Mouse (Mus musculus) intestine, embryonic 16.5 days (tissue): ENCODE data around the gene Kcna10. TPM values are rescaled to one million over a fixed set of nuclear protein-coding genes. Genes with fewer than 3 reads are reported as not detected.

Experiments
- ATAC-seq: fragments of 200-750 bp; cut with Nextera tagmentation; 2 replicates; pipeline ENCODE4 v1.8.0; 2017; ENCODE audit warnings: moderate TSS enrichment, moderate library complexity
- H3K27ac ChIP-seq: fragments of 300-500 bp; sonication (generic); 2 replicates; pipeline ENCODE4 v1.5.1; 2014; ENCODE audit warnings: mild to moderate bottlenecking, low read length
- H3K27me3 ChIP-seq: fragments of 300-500 bp; sonication (generic); replicated peaks from 2 replicates; pipeline ENCODE4 v1.6.1; 2014; ENCODE audit warnings: low read length, control low read depth, mixed read lengths; ENCODE audit not compliant: control insufficient read depth, insufficient read depth
- H3K36me3 ChIP-seq: fragments of 300-500 bp; sonication (generic); 2 replicates; pipeline ENCODE4 v1.6.1; 2014; ENCODE audit warnings: low read length, control low read depth; ENCODE audit not compliant: control insufficient read depth, insufficient read depth
- H3K4me1 ChIP-seq: fragments of 300-500 bp; sonication (generic); 2 replicates; pipeline ENCODE4 v1.6.1; 2014; ENCODE audit warnings: low read length, control low read depth, mixed read lengths; ENCODE audit not compliant: control insufficient read depth, insufficient read depth
- H3K4me2 ChIP-seq: fragments of 300-500 bp; sonication (generic); 2 replicates; pipeline ENCODE4 v1.6.1; 2014; ENCODE audit warnings: low read depth, low read length, control low read depth
- H3K4me3 ChIP-seq: fragments of 300-500 bp; sonication (generic); 2 replicates; pipeline ENCODE4 v1.5.1; 2014; ENCODE audit warnings: mild to moderate bottlenecking, low read length
- H3K9ac ChIP-seq: fragments of 300-500 bp; sonication (generic); 2 replicates; pipeline ENCODE4 v1.6.1; 2014; ENCODE audit warnings: low read depth, low read length
- H3K9me3 ChIP-seq: fragments of 300-500 bp; sonication (generic); 2 replicates; pipeline ENCODE4 v1.6.1; 2016; ENCODE audit warnings: low read length, control low read depth; ENCODE audit not compliant: control insufficient read depth
- WGBS: fragments of 180-500 bp; shearing (Covaris S2); extraction: QIAGEN DNeasy Blood & Tissue Kit; methylation state at CpG from one replicate; pipeline ENCODE4 v1.1.7; 2014; 5-methylcytosine and 5-hydroxymethylcytosine counted together
- polyA plus RNA-seq: library from polyadenylated mRNA; unstranded; fragments of >200 nt; fragmentation: Nextera tagmentation; extraction: Ambion mirVana; gene quantifications from 2 replicates; pipeline ENCODE4 v1.2.1, GENCODE M21; 2015

Gene Kcna10
- polyA plus RNA-seq = not detected in 2 replicates

GRCm38 (mm10) chr3:107182756-107183155, at the start of gene Kcna10:
Kcna10 (plus strand) TSS chr3:107183056.
- H3K9me3 ChIP-seq = no peaks in the 10 kb centered on the region
- no peak for ATAC-seq
- H3K4me2 ChIP-seq = no peak within 1 kb of the TSS
- no peaks in the 10 kb centered on the region; the same call in 1 of the 2 replicates for H3K4me1 ChIP-seq
- no peak within 1 kb of the TSS for H3K27ac ChIP-seq
- no peaks in the 10 kb centered on the region for H3K36me3 ChIP-seq
- H3K27me3 ChIP-seq = no peaks in the 10 kb centered on the region
- 90% methylated on average over 1 of the region's 1 CpGs for WGBS
- no peak within 1 kb of the TSS for H3K4me3 ChIP-seq
- no peak within 1 kb of the TSS for H3K9ac ChIP-seq

DNA sequence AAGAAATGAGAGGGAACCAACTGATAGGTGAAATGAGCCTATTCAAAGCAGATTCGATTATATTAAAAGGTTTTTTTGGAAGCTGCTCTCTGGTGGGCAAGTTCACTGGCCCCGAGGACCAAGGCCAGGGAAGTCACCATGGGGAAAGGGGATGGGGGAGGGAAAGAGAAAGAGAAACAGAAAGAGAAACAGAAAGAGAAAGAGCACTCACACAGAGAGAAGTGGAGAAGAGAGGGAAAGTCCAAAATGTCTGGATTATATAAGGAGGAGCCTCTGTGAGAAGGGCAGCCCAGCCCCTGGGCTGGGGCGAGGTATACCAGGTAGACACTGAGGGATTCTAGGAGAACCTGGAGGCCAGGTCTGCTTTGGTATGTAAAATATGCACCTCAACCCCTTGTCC, 48.4 kb upstream of the Kcna10 start:
- H3K4me2 ChIP-seq = no peak overlapping the region
- H3K9me3 ChIP-seq = no peaks in the 10 kb centered on the region
- no peaks in the 10 kb centered on the region; the same call in 1 of the 2 replicates for H3K4me1 ChIP-seq
- no peak overlapping the region for H3K9ac ChIP-seq
- no peak overlapping the region for H3K4me3 ChIP-seq
- no peaks in the 10 kb centered on the region for H3K36me3 ChIP-seq
- no peak for ATAC-seq
- no peaks in the 10 kb centered on the region for H3K27me3 ChIP-seq
- H3K27ac ChIP-seq = no peak overlapping the region
- 76% methylated on average over 3 of the region's 3 CpGs for WGBS

DNA sequence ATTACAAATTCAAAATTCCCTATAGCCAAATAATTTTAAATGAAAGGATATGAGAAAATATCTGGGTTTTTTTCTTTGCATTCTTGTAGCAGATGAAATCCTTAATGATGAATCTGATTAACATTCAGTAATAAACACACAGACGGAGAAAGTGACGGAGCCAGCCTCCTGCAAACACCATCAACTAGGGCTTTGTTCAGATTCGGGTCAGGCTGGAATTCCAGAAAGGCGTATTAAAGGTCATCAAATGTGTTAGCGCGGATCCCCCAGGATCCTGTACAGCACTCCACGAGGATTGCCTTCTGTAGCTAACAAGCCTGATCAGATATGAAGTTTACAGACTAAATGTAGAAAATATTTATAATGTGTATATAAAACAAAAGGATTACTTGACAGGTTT, 35.7 kb upstream of the Kcna10 start:
- Histone ChIP-seq H3K27me3 (no peaks in the 10 kb centered on the region), H3K9ac (no peak overlapping the region), H3K27ac (no peak overlapping the region), H3K4me3 (no peak overlapping the region), H3K4me1 (no peaks in the 10 kb centered on the region), H3K36me3 (no peaks in the 10 kb centered on the region), H3K4me2 (no peak overlapping the region), H3K9me3 (no peaks in the 10 kb centered on the region)
- WGBS = 70% methylated on average over 7 of the region's 7 CpGs
- no peak for ATAC-seq

DNA sequence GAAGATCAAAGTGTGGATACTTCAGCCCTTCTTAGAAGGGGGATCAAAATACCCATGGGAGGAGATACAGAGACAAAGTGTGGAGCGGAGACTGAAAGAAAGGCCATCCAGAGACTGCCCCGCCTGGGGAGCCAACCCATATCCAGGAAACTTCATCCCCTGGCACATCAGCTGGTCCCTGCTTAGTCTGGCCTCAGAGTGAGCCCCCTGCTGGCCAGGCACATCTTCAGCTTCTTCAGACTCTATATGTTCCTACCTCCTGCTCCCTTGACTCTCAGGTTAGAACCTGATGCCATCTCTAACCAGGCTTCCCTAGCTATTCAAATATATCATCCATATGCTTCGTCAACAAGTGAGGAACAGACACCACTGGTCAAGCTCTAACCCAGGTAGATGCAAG, 33.9 kb upstream of the Kcna10 start:
- Histone ChIP-seq H3K4me3 (no peak overlapping the region), H3K9me3 (no peaks in the 10 kb centered on the region), H3K27me3 (no peaks in the 10 kb centered on the region), H3K4me2 (no peak overlapping the region), H3K36me3 (no peaks in the 10 kb centered on the region), H3K4me1 (no peaks in the 10 kb centered on the region), H3K27ac (no peak overlapping the region), H3K9ac (no peak overlapping the region)
- ATAC-seq = no peak
- WGBS = 64% methylated on average over 3 of the region's 3 CpGs

DNA sequence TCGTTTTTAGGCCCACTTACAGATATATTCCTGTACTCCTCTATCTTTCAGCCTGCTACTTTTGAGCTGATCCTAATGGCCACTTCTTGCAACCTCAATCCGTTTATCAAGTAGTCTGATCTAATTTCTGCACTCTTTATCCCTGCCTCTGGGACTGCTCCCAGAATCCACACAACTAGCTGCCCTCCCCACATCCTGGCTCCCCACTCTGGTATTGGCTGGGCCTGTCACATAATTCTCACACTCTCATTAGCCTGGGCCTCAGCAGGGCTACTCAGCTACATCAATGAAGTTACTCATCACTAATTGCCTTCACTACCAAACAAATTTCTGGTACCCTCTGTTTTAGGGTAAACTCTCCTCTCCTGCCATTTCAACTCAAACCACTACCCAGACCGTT, 32.4 kb upstream of the Kcna10 start:
- H3K4me2 ChIP-seq = no peak overlapping the region
- no peaks in the 10 kb centered on the region for H3K4me1 ChIP-seq
- H3K4me3 ChIP-seq = no peak overlapping the region
- no peaks in the 10 kb centered on the region for H3K36me3 ChIP-seq
- WGBS = 46% methylated on average over 3 of the region's 3 CpGs
- ATAC-seq = no peak
- H3K27me3 ChIP-seq = no peaks in the 10 kb centered on the region
- H3K9ac ChIP-seq = no peak overlapping the region
- no peaks in the 10 kb centered on the region for H3K9me3 ChIP-seq
- H3K27ac ChIP-seq = no peak overlapping the region

- H3K4me3 ChIP-seq = no peak overlapping the region
- no peaks in the 10 kb centered on the region for H3K27me3 ChIP-seq
- H3K4me2 ChIP-seq = no peak overlapping the region
- no peaks in the 10 kb centered on the region for H3K36me3 ChIP-seq
- H3K9ac ChIP-seq = no peak overlapping the region
- H3K4me1 ChIP-seq = no peaks in the 10 kb centered on the region
- 57% methylated on average over 7 of the region's 7 CpGs for WGBS
- no peak for ATAC-seq
- no peaks in the 10 kb centered on the region for H3K9me3 ChIP-seq
- no peak overlapping the region for H3K27ac ChIP-seq
These were observed 31.9 kb upstream of the Kcna10 start for GRCm38 (mm10) chr3:107150872-107151540.

GRCm38 (mm10) chr3:107153772-107154655, 28.8 kb upstream of the Kcna10 start:
- Histone ChIP-seq H3K4me2 (no peak overlapping the region), H3K4me3 (no peak overlapping the region), H3K4me1 (no peaks in the 10 kb centered on the region), H3K9me3 (no peaks in the 10 kb centered on the region), H3K36me3 (no peaks in the 10 kb centered on the region), H3K27me3 (no peaks in the 10 kb centered on the region), H3K9ac (no peak overlapping the region), H3K27ac (no peak overlapping the region)
- WGBS = 89% methylated on average over 11 of the region's 11 CpGs
- ATAC-seq = no peak

DNA sequence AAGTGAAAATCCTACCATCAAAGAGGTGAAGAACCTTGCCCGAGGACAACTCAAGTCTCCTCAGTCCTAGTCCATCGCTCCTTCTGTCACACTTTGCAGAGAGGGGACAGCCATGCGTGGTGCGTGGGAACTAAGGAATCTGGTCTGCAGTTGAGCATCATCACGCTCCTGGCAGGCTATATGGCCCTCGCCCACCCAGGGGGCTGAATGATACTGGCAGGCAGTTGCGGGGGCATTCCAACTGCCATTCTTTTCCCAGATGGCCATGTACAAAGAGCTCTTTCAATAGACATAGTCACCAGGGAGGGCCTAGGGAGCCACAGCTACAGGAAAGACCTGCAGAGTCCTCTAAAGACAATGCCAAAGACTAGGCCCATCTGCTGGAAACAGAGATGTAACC, 24.0 kb upstream of the Kcna10 start:
- 89% methylated on average over 7 of the region's 7 CpGs for WGBS
- ATAC-seq = no peak
- Histone ChIP-seq H3K36me3 (no peaks in the 10 kb centered on the region), H3K27me3 (0 out of 2 replicates have a peak, but pooled peaks cover 3% of the 10 kb centered on the region), H3K9me3 (no peaks in the 10 kb centered on the region), H3K27ac (no peak overlapping the region), H3K9ac (no peak overlapping the region), H3K4me3 (no peak overlapping the region), H3K4me2 (no peak overlapping the region), H3K4me1 (no peaks in the 10 kb centered on the region)

DNA sequence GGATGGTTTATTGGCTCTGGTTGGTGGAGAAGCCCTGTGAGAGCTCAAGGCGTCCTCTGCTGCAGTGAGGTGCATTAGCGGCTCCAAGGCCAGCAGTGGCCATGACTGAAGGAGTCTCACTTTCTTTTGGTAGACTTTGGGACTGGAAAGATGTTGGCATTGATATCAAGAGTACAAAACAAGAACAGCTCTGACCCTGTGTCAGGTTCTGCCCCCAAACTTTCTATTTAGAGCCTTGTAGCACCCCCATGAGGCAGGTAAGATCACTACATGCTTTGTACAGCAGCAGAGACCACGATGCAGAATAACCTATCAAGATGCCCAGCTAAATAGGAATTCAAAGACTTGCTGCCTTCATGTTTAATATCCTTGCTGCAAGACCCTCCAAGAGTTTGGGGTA, 23.4 kb upstream of the Kcna10 start:
- H3K4me2 ChIP-seq = no peak overlapping the region
- H3K9me3 ChIP-seq = no peaks in the 10 kb centered on the region
- H3K4me1 ChIP-seq = no peaks in the 10 kb centered on the region
- H3K36me3 ChIP-seq = no peaks in the 10 kb centered on the region
- no peak overlapping the region for H3K9ac ChIP-seq
- 60% methylated on average over 3 of the region's 3 CpGs for WGBS
- H3K27me3 ChIP-seq = 0 out of 2 replicates have a peak, but pooled peaks cover 3% of the 10 kb centered on the region
- no peak for ATAC-seq
- H3K4me3 ChIP-seq = no peak overlapping the region
- no peak overlapping the region for H3K27ac ChIP-seq
